Mouse (Mus musculus): Measurements from ENCODE around the gene Hist2h4.

DNA sequence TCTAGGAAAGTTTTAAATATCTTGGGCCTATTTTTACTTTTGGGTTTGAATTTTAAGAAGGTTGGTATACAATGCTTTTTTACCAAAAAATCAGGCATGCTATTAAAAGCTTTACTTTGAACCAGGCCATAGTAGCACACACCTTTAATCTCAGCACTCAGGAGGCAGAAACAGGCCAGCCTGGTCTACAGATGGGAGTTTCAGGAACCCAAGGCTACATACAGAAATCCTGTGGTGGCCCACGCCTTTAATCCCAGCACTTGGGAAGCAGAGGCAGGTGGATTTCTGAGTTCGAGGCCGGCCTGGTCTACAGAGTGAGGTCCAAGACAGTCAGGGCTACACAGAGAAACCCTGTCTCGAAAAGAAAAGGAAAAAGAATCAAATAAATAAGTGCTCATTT is 4.4 kb upstream of the Hist2h4 start:
- no peak for TF ChIP-seq CTCF (IDR thresholded peaks at IDR 0.05; ENCODE audit: low read depth, low read length)
- no peak for TF ChIP-seq POLR2A (IDR thresholded peaks at IDR 0.05; ENCODE audit: borderline replicate concordance, low read depth, low read length)
